Mouse (Mus musculus) layer of hippocampus, postnatal 10 days (tissue): ENCODE results near the gene Nisch. TPM values are rescaled to one million over a fixed set of nuclear protein-coding genes. Genes with fewer than 3 reads are reported as not detected.
A peak's percentile ranks its signal among the peaks of the same experiment; 100 is the strongest.

Experiments used
- DNase-seq, 2 experiments: peaks; one replicate each; pipeline ENCODE4 v3.0.0; 2021; ENCODE audit warnings: low spot score in 2 of 2
- total RNA-seq, 2 experiments: library from RNA; stranded (reverse); gene quantifications; 2 replicates each; pipeline ENCODE4 v1.2.3; 2021

The Nisch gene
- total RNA-seq, 2 experiments from 2014 or later, result 424 to 481 TPM

DNA sequence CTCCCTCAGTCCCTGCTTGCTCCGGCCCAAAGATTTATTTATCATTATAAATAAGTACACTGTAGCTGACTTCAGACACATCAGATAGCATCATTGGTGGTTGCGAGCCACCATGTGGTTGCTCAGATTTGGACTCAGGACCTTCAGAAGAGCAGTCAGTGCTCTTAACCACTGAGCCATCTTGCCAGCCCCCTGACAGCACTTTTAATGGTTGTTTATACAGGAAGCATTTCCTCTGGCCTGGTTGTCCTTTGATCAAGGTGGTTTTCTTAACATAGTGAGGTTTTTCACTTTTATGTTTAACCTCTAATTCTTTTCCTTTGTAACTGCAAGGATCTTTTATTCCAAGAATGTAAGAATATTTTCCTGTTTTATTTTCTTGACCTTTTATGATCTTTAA is 22.3 kb downstream of the Nisch start:
- DNase-seq, result no peak

DNA sequence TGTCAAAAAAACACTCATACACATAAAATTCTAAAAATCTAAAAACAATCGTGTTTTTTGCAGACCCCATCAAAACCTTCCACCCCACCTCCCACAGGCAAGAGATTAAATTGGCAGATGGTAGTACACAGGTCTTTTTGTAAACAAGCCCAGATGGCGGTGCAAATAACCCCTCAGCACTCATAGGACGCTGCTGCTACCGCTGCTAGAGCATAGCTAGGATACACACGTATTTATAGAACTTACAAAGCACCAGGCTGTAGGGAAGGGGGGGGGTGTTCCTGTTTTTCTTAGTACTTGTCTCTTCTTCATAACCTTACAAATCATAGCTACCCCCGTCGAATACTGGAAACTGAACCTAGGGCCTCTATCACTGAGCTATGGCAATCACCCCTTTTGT is 23.0 kb downstream of the Nisch start:
- no peak for DNase-seq

DNA sequence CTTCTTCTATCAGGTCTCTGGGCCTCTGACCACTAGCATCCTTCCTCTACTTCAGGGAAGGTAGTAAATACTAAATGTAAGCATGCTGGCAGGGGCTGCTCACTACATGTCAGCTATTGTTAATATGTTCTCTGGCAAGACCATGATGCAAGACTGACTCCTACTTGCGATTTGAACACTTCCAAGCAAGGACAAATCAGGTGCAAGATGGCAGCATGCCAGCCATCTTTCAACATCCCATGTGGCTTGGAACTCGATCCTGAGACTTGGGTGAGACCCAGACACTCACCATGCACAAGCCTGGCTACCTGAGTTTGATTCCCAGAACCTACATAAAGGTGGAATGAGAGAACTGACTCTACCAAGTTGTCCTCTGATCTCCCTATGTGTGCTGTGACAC is 24.8 kb downstream of the Nisch start:
- peak in 1 of 2 experiments; percentile 17 for DNase-seq

DNA sequence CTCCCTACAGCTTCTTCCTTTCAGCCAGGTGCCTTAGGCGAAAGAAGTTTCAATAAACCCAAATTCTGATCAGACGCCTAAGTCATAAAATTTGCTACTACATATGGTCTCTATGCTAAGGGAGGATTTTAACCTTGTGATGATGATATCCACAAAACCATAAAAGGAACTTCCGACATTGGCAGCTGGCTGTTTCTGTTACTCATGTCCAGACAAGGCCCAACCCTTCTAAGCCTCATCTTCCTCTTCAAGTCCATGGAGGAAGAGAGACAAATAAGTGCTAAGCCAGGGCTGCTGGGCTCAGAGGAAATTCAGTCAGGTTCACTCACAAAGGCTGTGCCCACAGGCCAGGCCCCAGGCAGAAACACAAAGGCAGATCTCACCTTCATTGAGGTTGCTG is 27.4 kb downstream of the Nisch start:
- DNase-seq, result no peak

DNA sequence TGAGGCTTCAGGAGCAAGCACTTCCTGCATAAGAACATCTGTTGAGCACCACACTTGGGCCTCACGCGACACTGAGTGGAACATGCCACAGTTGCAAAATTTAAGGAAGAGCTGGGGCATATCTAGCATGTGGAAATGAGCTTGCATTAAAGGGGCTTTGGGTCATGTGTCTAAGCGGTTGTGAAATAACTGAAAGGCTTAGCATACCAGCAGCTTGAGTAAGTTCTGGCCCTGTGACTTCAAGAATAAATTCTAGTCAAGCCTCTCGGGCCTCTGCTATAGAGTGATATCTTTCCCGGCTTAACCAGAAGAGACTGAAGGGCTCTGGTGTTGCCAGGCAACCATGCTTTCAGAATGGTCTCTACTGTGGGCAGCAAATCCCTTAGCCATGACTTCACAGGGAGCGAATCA is 28.0 kb downstream of the Nisch start:
- no peak for DNase-seq

DNA sequence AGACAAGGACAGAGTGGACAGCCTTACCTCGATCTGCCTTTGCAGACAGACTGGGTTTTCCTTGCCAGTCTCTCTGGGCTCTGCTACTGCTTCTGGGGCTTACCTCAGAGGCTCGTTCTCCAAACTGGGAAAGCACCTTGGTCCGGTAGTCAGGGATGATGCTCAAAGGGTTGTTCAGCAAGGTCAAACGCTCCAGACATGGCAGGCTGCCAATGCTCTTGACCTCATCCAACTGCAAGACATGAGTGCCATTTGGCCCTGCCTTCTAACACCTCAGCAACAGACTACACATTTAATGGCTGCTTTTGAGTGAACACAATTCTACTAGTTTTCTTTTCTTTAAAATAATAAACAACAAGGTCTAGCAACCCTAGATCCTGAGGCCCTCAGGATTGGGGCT is 30.1 kb downstream of the Nisch start:
- no peak for DNase-seq

DNA sequence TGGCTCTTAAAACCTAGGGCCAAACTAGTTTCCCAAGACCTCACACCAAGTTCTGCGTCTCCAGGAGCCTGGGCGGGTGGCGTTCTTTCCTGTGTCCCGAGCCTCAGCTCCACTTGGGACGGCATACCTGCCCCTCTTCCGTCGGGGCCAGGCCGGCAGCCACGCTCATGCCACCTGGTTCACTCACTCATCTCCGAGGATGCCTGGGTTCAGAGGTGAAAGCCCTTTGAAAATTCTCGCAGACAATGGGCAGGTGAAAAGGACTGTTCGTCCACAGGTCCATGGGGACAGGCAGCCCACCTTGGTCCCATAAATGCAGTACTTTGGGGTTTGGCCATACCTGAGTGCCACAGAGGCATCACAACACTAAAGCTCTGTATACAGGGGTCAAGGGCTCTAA is 32.6 kb downstream of the Nisch start:
- no peak for DNase-seq

DNA sequence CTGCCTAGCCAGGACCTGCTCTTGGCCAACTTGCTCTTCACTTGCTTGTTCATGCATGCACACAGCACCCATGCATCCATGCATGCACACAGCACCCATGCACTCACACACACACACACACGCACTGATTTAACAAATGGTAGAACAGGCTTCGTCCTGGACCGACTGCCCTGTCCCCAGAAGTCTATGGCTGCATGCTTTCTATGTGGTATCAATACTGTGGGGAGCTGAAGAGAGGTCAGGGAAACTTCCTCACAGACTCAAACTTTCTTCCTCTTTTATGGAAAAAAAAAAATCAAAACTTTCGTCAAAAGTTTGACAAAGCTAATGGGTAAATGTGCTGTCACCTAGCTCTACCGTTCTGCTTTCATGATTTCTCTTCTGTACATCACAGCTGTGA is 33.2 kb downstream of the Nisch start:
- no peak for DNase-seq

DNA sequence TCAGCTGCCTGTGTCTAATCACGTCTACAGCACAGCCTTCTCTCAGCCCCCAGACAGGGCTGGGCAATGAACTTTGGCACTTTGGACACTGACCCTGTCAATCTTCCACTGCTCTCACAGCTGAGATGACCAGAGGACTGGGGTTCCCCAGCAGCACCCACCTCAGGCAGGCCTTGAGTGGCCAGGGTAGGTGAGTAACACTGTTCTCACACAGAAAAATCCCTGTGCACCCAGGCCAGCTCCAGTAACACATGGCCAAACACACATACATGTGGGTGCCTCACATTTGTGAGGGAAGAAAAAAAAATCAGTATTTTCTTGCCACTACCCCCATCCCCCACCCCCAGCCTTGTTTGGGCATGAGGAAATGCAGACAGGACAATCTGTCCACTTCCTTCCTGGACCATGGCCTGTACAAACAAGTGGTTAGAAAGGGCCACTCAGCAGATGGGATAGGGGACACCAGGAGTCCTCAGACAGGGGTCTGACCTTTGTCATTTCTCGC is 33.9 kb downstream of the Nisch start:
- DNase-seq, result no peak

DNA sequence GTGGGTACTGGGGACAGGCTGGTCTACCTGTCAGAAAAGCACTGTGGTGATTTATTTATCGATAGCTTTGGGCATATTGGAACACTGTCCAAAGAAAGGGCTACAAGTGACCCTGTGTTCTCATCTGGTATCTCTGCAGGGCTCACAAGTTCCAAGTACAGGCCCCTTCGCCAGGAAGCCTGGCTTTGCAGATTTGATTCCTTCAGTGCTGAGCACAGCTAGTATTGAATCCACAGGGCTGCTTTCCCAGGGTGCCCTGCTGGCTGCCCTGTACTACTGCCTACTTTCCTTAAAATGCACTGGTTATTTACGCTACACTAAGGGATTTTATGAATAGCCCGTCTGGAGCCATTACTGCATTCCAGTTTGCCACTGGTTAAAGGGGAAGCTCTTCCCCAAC is 35.2 kb downstream of the Nisch start:
- DNase-seq, result no peak

DNA sequence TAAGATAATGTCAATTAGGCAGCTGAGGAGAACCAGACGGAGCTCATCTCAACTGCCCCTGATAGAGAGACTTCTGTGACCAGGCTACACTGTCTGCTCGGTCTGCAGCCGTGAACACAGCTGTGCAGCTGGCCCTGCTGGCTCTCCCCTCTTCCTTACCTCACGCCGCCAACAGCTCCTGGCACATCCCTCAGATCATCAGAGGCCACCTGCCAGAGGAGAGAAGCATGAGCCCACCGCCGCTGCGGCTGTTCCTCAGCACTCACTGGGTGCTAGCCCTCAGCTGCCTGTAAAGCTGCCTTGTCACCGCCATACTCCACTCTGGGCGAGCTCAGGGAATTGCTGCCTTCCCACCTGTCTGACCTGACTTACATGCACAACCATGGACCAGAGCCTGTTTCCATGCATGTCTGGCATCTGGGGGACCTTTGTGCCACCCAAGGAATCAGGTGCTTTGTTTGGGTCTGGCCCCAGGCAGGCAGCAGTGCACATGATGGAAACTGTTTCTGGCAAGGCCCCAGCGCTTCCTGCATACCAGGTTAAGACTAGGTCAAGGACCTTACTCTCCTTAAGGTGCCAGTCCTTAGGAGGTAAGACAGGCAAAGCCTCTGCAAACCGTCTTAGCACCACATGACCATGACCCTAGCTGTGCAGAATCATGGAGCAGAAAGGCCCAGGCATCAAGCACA is 36.9 kb downstream of the Nisch start:
- DNase-seq, result no peak

DNA sequence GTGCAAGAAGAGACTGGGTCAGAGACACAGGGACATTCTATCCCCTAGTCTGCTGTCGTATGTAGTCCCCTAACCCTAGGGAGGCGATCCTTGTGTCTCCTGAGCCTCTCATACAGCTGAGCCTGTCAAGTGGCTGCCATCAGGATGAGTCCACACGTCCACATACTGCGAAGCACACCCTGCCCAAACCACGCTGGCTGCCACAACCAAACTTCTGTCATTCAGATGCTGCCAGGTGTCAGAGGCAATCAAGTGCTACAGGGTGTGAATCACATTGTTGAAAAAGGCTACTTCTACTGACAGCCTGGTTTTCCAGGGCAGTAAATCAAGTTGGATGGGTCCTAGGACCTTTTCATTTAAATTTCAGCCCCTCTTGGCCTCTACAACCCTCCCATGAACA is 39.0 kb downstream of the Nisch start:
- no peak for DNase-seq

DNA sequence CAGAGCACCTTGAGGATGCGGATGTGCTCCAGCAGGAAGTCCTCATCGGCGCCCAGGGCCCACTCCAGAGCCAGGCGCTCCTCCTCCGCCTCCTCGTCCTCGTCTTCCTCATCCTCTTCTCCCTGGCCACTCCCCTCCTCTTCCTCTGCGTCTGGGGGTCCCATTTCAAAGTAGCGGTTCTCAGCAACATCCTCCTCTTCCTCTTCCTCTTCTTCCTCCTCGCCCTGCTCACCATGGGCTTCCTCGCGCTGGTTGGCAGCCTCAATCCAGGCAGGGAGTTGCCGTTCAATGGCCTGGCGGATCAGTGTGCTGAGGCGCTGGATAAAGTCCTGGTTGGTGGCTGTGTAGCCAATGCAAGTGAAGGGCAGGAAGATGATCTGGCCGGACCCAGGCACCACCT is 39.5 kb downstream of the Nisch start:
- DNase-seq, result no peak

DNA sequence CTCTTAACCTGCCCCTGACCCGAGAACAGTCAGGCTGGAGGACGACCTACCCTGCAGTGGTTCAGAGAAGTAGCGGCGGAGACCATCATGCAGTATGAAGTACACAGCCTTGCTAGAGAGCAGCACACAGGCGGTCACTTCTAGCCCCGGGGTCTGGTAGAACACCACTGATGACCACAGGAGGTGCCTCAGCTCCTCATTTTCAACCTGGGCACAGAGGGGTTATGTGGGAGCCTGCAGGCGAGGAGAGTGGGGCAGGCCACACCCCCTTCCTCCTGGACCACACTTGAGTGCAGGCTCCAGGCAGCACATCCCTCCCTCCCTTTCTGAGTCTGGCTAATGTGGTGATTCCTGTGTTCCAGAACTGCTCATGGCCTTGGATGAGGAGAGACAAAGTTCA is 43.2 kb downstream of the Nisch start:
- DNase-seq, result no peak

DNA sequence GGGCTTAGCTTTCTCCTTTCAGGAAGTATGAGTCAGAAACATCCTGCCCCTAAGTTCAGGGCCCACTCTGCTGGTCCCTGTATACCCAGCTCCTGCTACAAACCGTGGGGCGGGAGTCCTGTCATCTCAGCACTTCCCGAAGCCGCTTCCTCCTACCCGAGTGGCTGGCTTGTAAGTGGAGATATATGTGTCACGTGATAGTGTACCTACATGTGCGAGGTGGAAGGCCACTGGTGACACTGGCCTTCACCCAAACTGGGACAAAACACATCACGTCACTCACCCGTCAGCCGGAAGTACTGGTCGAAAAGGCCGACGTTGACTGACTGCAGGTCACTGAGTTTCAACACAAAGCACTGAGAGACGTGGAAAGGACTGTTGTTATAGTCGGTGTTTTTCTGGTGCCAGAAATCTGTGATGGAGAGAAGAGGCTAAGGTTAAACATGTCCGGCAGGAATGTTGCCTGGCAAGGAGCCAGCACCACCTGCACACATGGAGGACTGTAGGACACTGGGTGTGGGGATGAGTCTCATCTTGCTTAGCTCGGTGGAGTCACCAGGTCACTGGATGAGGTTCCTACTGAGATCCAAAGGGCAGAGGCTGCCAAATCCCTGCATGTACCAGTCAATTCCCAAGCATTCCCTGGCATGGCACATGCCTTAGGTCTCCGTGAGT is 43.8 kb downstream of the Nisch start:
- DNase-seq, result no peak

DNA sequence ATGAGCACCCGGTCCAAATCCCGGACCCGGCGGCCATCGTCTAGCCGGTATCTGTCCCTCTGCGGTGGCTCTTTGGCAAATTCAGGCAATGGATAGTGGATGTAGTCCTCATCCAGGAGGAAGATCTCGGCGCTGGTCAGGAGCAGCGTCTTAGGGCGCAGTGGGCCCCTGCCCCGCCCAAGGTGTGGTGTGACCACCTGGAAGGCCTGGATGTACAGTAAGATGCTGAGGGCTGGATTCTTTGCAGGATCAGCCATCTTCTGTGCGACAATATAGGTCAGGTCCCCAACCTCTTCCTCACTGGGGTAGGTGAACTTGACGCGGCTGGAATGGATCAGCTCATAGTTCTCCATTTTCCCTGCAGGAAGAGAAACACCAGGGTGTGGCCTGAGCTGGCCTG is 44.9 kb downstream of the Nisch start:
- no peak for DNase-seq

DNA sequence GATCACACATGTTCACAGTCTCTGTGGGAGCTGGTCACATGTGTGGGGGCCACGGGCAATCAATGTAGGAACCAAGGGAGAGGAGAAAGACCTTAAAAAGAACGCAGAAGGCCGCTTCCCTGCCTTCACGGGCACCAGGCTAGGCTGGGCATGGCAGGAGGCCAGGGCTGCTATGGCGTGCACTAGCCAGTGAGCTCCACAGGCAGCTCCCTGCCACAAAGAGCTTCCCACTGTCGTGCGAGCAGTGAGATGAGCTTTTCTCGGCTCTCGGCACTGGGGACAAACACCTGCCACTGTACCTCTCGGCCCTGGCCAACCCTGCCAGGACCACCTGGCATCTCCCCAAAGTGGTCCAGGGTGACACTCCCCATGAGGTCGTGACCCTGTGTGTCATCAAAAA is 45.4 kb downstream of the Nisch start:
- peak; percentile 52 to 59 for DNase-seq

DNA sequence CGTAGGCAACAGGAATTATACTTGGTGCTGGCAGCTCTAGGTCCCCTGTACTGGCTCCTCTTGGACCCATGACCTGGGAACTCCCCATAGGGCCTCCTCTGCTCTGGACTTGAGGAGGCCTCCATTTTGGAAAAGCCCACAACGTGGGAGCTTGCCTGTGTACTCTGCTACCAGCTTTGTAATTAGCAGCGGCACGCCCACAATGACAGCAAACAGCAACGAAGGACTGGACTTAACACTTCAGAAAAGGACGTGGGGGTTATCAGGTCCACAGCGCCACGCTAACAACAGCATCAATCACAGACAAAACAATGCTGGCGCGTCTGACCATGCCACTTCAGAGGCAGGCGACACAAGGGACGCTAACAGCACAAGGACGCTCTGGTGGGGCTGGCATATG is 45.8 kb downstream of the Nisch start:
- DNase-seq, result no peak

DNA sequence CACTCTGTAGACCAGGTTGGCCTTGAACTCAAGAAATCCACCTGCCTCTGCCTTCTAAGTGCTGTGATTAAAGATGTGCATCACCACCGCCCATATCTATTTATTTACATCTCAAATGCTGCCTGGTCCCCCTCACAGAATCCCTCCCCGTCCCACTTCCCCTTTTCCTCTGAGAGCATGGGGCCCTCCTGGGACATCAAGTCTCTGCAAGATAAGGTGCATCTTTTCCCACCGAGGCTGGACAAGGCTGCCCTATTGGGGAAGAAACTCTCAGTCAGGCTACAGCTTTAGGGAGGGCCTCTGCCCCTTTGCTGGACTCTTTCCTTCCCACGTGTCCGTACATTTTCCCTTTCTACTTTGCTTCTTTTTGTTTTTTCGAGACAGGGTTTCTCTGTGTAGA is 47.2 kb downstream of the Nisch start:
- no peak for DNase-seq

DNA sequence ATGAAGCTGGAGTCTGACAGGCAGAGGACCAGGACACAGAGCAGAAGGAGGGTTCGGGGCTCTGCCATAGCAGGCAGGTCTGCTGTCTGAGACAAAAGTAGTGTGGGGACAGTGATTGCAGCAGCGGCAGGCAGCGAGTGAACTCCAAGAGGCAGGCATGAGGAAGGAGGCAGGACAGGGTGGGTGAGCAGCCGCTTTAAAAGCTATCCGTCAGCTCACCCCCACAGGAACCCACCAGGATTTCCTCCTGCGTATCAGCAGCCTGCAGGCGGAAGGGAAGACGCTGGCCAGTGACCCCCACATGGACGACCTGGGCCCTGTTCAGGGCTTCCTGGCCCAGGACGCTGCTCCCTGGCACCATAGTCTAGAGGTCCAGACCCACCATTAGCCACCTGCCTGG is 48.3 kb downstream of the Nisch start, which contains the start of gene Stab1:
Stab1 (minus strand) TSS at position 217 of the 400 bp plus-strand sequence.
- no peak for DNase-seq

DNA sequence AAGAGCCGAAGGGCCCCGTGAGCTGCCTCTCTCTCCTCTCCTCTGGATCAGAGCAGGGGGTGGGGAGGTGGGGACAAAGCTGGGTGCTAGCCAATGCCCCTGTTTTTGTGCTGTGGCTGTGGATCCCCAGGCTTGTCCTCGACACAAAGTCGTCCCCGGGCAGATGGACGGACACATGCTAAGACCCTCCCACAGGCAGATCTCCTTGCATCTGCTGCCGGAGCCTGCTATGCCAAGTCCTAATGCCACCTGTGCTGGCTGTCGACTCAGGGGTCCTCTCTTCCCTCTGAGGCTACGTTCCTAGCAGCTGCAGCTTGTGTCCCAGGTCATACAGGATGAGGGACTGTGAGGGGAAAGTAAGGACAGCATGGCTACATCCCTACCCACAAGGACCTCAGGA is 49.9 kb downstream of the Nisch start:
- DNase-seq, result no peak

DNA sequence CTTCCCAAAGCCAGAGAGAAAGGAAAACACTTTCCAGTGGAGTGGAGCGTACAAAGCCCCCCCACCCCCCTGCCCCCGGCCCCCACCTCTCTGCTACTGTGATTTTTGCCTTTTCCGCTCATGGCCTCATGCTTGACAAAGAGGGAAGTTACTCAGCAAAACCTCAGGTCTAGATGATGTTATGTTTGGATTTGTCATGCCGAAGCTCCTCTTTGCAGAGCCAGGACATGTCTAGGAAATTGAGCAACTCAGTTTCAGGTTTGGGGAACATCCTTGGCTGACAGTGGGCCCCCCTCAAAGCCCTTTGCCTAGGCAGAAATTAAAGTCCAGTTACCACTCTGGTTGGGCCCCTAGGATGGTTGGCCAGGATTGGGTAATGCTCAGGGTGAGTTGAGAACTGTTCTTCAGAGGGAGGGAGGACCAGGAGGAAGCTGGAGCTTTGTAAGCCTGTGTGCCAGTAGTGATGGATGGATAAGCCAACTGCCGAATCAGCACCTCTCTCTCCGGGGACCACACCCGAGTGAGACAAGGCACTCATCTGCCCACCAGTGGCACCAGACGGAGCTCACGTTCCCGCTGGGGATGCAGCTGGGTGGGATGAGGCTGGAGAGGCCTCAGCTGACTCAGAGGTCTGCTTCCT is 50.6 kb downstream of the Nisch start:
- DNase-seq, result no peak
